Mouse (Mus musculus) Patski (cell line): ENCODE measurements around the gene Notum. TPM values are rescaled to one million over a fixed set of nuclear protein-coding genes. Genes with fewer than 3 reads are reported as not detected.
A peak's percentile ranks its signal among the peaks of the same experiment; 100 is the strongest.

Experiments used
- ATAC-seq: fragments of 100-300 bp; one replicate; pipeline ENCODE4 v1.8.0; 2021
- CTCF ChIA-PET: fragments of 350-600 bp; sonication (Branson Sonifier 250); formaldehyde crosslinking; loops from one replicate; lab custom pipeline; 2022; ENCODE audit warnings: inconsistent platforms; lab: Charles Lee
- POLR2A ChIA-PET: fragments of 350-600 bp; sonication (Branson Sonifier 250); formaldehyde crosslinking; loops from one replicate; lab custom pipeline; 2022; ENCODE audit warnings: antibody characterized with exemption, inconsistent platforms; lab: Charles Lee
- DNase-seq: peaks from one replicate; pipeline ENCODE4 v3.0.0-alpha.2; 2011; ENCODE audit warnings: low read depth, low spot score
- H3K27me3 ChIP-seq: fragments of 371-371 bp; one replicate; pipeline ENCODE4 v1.5.1; 2021
- CTCF ChIP-seq: fragments of 100-300 bp; IDR thresholded peaks from one replicate; pipeline ENCODE4 v1.5.1; 2021
- in situ Hi-C: fragments of 300-500 bp; cut with MboI; formaldehyde crosslinking; loops from 3 replicates; pipeline ENCODE4 v1.11.1; 2018; ENCODE audit warnings: low pct_unique_long_range_greater_than_20kb, mixed read lengths
- polyA plus RNA-seq: library from polyadenylated mRNA; unstranded; gene quantifications from one replicate; pipeline ENCODE4 v1.2.3, GENCODE M21; 2021

Notum gene
- polyA plus RNA-seq, 1 experiment from 2014 or later: 0.21 TPM

GRCm38 (mm10) chr11:120629911-120630310 is 31.1 kb downstream of the Notum start:
- no peak for DNase-seq
- POLR2A ChIA-PET: interaction anchor here (0.6 to 1.6 kb wide), 3 partner anchors 44 to 81 kb away, joined by 3 to 6 read pairs (median 5); no protein-coding TSS in a partner anchor

GRCm38 (mm10) chr11:120629341-120629730 is 31.6 kb downstream of the Notum start:
- in situ Hi-C loops: loop anchor here (5.0 kb wide), 1 partner anchor 83 kb away; the partner anchor contains the start of genes Cenpx and Lrrc45
- no peak for DNase-seq
- CTCF ChIA-PET: interaction anchor here (2.6 kb wide), 1 partner anchor 147 kb away, joined by 6 read pairs; no protein-coding TSS in a partner anchor
- POLR2A ChIA-PET: interaction anchor here (0.6 to 0.9 kb wide), 3 partner anchors 45 to 54 kb away, joined by 3 to 6 read pairs (median 3); no protein-coding TSS in a partner anchor
- TF ChIP-seq CTCF: no peak
- H3K27me3 ChIP-seq: no peaks in the 10 kb centered on the region
- no peak for ATAC-seq

More at GRCm38 (mm10) chr11:120629911-120630310, 31.1 kb downstream of the Notum start:
- CTCF ChIA-PET: interaction anchor here (0.9 to 2.6 kb wide), 3 partner anchors 11 to 146 kb away, joined by 3 to 6 read pairs (median 4); no protein-coding TSS in a partner anchor
- no peak for ATAC-seq
- in situ Hi-C loops: loop anchor here (5.0 kb wide), 1 partner anchor 82 kb away; the partner anchor contains the start of genes Cenpx and Lrrc45
- TF ChIP-seq CTCF: no peak
- no peaks in the 10 kb centered on the region for H3K27me3 ChIP-seq

GRCm38 (mm10) chr11:120628601-120629340 is 32.2 kb downstream of the Notum start:
- ATAC-seq (no peak), DNase-seq (no peak)
- POLR2A ChIA-PET: interaction anchor here (0.6 to 0.9 kb wide), 2 partner anchors 48 to 155 kb away, joined by 3 to 4 read pairs; no protein-coding TSS in a partner anchor
- in situ Hi-C loops: loop anchor here (5.0 kb wide), 1 partner anchor 84 kb away; the partner anchor contains the start of genes Cenpx and Lrrc45
- no peak for TF ChIP-seq CTCF
- CTCF ChIA-PET: interaction anchor here (2.6 kb wide), 1 partner anchor 148 kb away, joined by 6 read pairs; no protein-coding TSS in a partner anchor
- no peaks in the 10 kb centered on the region for H3K27me3 ChIP-seq

- no peaks in the 10 kb centered on the region for H3K27me3 ChIP-seq
- POLR2A ChIA-PET: interaction anchor here (0.6 kb wide), 1 partner anchor 106 kb away, joined by 6 read pairs; no protein-coding TSS in a partner anchor
- TF ChIP-seq CTCF: no peak
- no peak for DNase-seq
- in situ Hi-C loops: loop anchor here (5.0 kb wide), 1 partner anchor 85 kb away; the partner anchor contains the start of genes Cenpx and Lrrc45
- CTCF ChIA-PET: no interaction called here
- ATAC-seq: no peak
Measured at GRCm38 (mm10) chr11:120627468-120628300, 33.3 kb downstream of the Notum start.

- CTCF ChIA-PET: interaction anchor here (1.1 kb wide), 1 partner anchor 173 kb away, joined by 3 read pairs; no protein-coding TSS in a partner anchor
- no peak for DNase-seq
- TF ChIP-seq CTCF: no peak
- no peak for ATAC-seq
- H3K27me3 ChIP-seq: no peaks in the 10 kb centered on the region
- in situ Hi-C loops: loop anchor here (5.0 kb wide), 1 partner anchor 85 kb away; the partner anchor contains the start of genes Cenpx and Lrrc45
- POLR2A ChIA-PET: interaction anchor here (0.6 to 0.8 kb wide), 2 partner anchors 13 to 105 kb away, joined by 4 to 6 read pairs; no protein-coding TSS in a partner anchor
Measured at GRCm38 (mm10) chr11:120626785-120627467, 34.0 kb downstream of the Notum start.

GRCm38 (mm10) chr11:120625152-120625775 is 35.7 kb downstream of the Notum start, which contains the start of gene Sirt7:
TSS of gene Sirt7 (minus strand) at chr11:120625240.
- ChIA-PET CTCF (interaction anchor here (1.0 to 1.4 kb wide), 2 partner anchors 34 to 100 kb away, joined by 3 read pairs; no protein-coding TSS in a partner anchor), POLR2A (no interaction called here)
- in situ Hi-C loops: loop anchor here (5.0 kb wide), 1 partner anchor 87 kb away; the partner anchor contains the start of genes Cenpx and Lrrc45
- no peak for TF ChIP-seq CTCF
- H3K27me3 ChIP-seq: no peaks in the 10 kb centered on the region
- DNase-seq: no peak
- no peak for ATAC-seq

- TF ChIP-seq CTCF: no peak
- H3K27me3 ChIP-seq: no peaks in the 10 kb centered on the region
- ChIA-PET POLR2A (interaction anchor here (0.8 to 1.6 kb wide), 2 partner anchors 9 to 135 kb away, joined by 3 to 5 read pairs; partner anchors contain the start of gene Mafg), CTCF (interaction anchor here (1.0 to 1.8 kb wide), 3 partner anchors 19 to 101 kb away, joined by 3 to 10 read pairs (median 3); partner anchors contain the start of gene Pycr1)
- DNase-seq (no peak), ATAC-seq (peak; percentile 47)
- in situ Hi-C loops: loop anchor here (5.0 kb wide), 1 partner anchor 88 kb away; the partner anchor contains the start of genes Cenpx and Lrrc45
Measured at GRCm38 (mm10) chr11:120624680-120625111, 36.3 kb downstream of the Notum start.

GRCm38 (mm10) chr11:120623961-120624679 is 36.9 kb downstream of the Notum start:
- H3K27me3 ChIP-seq: no peaks in the 10 kb centered on the region
- peak; percentile 74 for ATAC-seq
- in situ Hi-C loops: no loop called here
- POLR2A ChIA-PET: interaction anchor here (0.7 to 1.6 kb wide), 4 partner anchors 9 to 134 kb away, joined by 3 to 5 read pairs (median 4); partner anchors contain the start of gene Mafg
- no peak for TF ChIP-seq CTCF
- DNase-seq: no peak
- CTCF ChIA-PET: interaction anchor here (0.6 to 1.8 kb wide), 6 partner anchors 9 to 152 kb away, joined by 3 to 10 read pairs (median 3); partner anchors contain the start of genes Cenpx, Lrrc45, Mafg and Pycr1
